Mouse (Mus musculus) C2C12 (cell line): Measurements from ENCODE around the gene Spcs1.
A peak's percentile ranks its signal among the peaks of the same experiment; 100 is the strongest.

Experiments
- CEBPB ChIP-seq: IDR thresholded peaks from one replicate; pipeline ENCODE4 v1.6.1; 2011; ENCODE audit warnings: low read depth, mild to moderate bottlenecking, control low read depth, moderate library complexity
- CTCF ChIP-seq: IDR thresholded peaks from one replicate; pipeline ENCODE4 v1.5.1; 2011; ENCODE audit not compliant: control insufficient read depth, insufficient read depth, insufficient read length
- MAX ChIP-seq: IDR thresholded peaks from one replicate; pipeline ENCODE4 v1.6.1; 2011; ENCODE audit warnings: mild to moderate bottlenecking, control low read depth
- MYOD1 ChIP-seq: IDR thresholded peaks from one replicate; pipeline ENCODE4 v1.6.1; 2011; ENCODE audit warnings: low read depth; ENCODE audit not compliant: control insufficient read depth, insufficient read length
- MYOG ChIP-seq: IDR thresholded peaks from one replicate; pipeline ENCODE4 v1.6.1; 2011; ENCODE audit not compliant: control insufficient read depth, insufficient read length; ENCODE audit errors: extremely low read depth
- USF1 ChIP-seq: IDR thresholded peaks from one replicate; pipeline ENCODE4 v1.6.1; 2011; ENCODE audit warnings: low read depth, mild to moderate bottlenecking, control low read depth, moderate library complexity

DNA sequence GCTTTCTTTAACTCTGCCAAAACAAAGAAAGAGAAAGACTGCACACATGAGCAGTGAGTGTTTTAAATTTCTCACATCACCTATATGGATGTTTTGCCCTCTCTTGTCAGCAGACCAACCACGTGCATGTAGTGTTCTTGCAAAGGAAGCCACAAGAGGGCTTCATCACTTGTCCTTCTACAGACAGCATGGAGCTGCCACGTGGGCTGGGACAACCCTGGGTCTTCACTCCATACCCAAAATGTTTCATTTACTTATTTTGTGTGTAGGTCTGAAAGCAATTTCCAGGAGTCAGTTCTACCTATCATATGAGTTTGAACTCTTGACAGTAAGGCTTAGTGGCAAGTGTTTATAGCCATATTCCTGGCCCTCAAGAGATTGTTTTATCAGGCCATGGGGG is 16.4 kb upstream of the Spcs1 start:
- TF ChIP-seq CTCF (no peak), USF1 (peak; percentile 73), CEBPB (no peak), MYOG (no peak), MYOD1 (no peak), MAX (peak; percentile 99)
